Comparison of ENCODE assay signal across 8 mouse cellular contexts in the genomic region with DNA sequence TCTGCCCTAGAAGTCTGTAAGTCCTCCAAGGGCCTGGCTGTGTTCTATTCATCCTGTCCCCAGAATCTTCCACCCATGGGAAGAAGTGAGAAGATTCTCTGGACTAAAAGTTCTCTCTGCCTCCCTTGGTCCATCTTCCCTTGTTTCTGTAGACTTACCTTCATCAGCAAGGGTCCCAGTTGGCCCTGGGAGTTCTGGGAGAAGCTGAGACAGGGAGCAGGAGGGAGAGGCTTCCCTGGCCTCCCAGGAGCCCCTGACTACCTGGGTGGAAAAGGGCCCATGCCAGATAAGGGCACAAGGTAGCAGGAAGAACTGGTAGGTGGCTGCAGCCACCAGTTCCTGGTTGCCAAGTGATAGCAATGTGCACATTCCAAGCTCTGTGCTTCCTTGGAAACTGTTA. TPM values are rescaled to one million over a fixed set of nuclear protein-coding genes. Genes with fewer than 3 reads are reported as not detected.
DNase-seq lines count a peak whose midpoint lies in the region; ATAC-seq lines count a peak whose summit lies in the region.

Psmf1 (minus strand) TSS at position 342 of the 400 bp plus-strand sequence.

- peaks cover 27% of the 10 kb centered on the region for H3K27me3 ChIP-seq in midbrain, embryonic 10.5 days (ENCODE audit: low read depth, poor library complexity, severe bottlenecking)

- ATAC-seq in common myeloid progenitor, adult 5-6 weeks (replicated peaks; ENCODE audit: low read depth, poor library complexity, severe bottlenecking): no peak

- no peak for DNase-seq in left cerebral cortex, adult 18-20 months (ENCODE audit: low spot score in 2 of 2)
- DNase-seq in left cerebral cortex, adult 9 months (ENCODE audit: low spot score in 2 of 2): no peak
- DNase-seq in heart, adult 18-20 months: no peak
- DNase-seq in large intestine, adult 2 months (ENCODE audit: low read depth, low spot score): no peak
- DNase-seq in midbrain, embryonic 10.5 days (ENCODE audit: low spot score): no peak
- no peak for DNase-seq in right cerebral cortex, postnatal 4 days
- no peak for DNase-seq in thymus, postnatal 36 days

- H3K36me3 ChIP-seq in midbrain, embryonic 10.5 days: no peaks in the 10 kb centered on the region

- no peaks in the 10 kb centered on the region for H3K9me3 ChIP-seq in midbrain, embryonic 10.5 days (replicated peaks)

- no peak within 1 kb of the TSS for H3K27ac ChIP-seq in midbrain, embryonic 10.5 days (replicated peaks)

- H3K4me1 ChIP-seq in midbrain, embryonic 10.5 days: peaks cover 30% of the 10 kb centered on the region

- H3K4me3 ChIP-seq in midbrain, embryonic 10.5 days: no peak within 1 kb of the TSS

RNA-seq across cellular contexts. Expression of gene Psmf1, which starts in this region (rescaled TPM):
- total RNA-seq in left cerebral cortex, adult 18-20 months (2021): 10 to 100 TPM; 37.7 to 39.1 TPM
- total RNA-seq in common myeloid progenitor, adult 5-6 weeks (2017): 16.6 TPM in 2 replicates
- total RNA-seq in heart, adult 18-20 months (2021): 10 to 100 TPM; 21.1 to 26.3 TPM
- 35.9 and 39.1 TPM in 2 replicates for polyA plus RNA-seq in large intestine, adult 2 months (2012; rRNA removed)
- 47.8 and 52.6 TPM in 2 replicates for polyA plus RNA-seq in midbrain, embryonic 10.5 days (2016; fragmentation: Nextera tagmentation; extraction: Ambion mirVana)
